Mouse (Mus musculus): ENCODE measurements around the gene Smchd1. TPM values are rescaled to one million over a fixed set of nuclear protein-coding genes. Genes with fewer than 3 reads are reported as not detected.

Gene Smchd1
- polyA plus RNA-seq (2012; rRNA removed), result 26.8 and 27.6 TPM in 2 replicates

DNA sequence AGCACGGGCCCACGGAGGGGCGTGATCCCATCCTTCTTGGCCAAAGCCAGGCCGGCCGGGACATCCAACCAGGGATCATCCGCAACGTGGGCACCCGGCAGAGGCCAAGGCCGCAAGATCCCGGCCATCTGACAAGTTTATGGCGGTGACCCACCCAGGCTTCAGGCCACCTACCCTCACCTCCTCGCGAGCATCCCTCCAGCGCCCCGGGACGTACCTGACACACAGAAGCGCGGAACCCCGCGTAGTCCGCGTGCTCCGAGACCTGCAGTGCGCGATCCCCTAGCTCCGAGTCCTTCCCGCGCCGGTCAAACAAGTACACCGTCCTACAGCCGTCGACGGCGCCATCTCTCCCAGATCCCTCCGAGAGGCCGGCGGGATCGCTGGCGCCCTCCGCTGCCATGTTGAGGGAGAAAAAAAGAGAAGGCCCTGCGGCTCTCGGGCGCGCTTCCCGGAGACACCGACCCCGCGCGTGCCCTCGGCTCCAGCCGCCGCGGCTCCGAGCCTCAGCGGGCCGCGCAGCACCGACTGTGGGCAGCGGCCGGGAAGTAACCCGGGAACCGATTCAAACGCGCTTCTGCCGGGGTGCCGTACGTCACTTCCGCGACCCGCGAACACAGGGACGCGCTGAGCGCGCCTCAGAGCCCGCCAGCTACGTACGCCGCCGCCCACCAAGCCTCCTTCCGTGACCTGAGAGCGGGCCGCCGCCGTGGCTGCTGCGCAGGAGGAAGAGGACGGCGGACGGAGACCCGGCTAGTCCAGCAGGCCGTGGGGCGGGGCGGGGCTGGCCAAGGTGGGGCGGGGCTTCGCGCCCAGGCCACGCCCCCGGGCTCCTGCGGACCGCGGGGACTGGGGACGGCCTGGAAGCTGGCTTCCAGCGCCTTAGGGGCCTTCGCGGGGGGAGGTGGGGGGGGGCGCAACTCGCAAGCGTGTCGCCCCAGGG is at the start of gene Smchd1:
Gene Smchd1, minus strand, starts transcription at position 582 of the 943 bp plus-strand sequence.
- peak; percentile 89 to 94 for DNase-seq (ENCODE audit: extremely low spot score in 1 of 2, low spot score in 1 of 2)

DNA sequence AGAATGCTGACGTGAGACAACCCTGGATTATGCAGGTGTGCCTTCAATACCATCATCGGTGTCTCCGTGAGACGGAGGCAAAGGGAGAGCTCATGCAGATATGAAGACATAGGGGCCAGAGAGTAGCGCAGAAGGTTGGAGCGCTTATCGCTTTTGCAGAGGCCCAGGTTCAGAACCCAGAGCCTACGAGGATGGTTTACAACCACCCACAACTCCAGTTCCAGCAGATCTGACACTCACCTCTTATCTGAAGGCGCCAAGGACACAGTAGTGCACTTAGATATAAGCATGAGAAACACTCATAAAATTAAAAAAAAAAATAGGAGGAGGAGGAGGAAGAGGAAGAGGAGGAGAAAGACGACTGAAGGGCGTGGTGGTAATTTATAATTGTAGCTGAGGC is 35.2 kb upstream of the Smchd1 start:
- no peak for DNase-seq (ENCODE audit: extremely low spot score in 1 of 2, low spot score in 1 of 2)

GRCm38 (mm10) chr17:71506832-71507231 is 31.7 kb upstream of the Smchd1 start:
- DNase-seq (ENCODE audit: extremely low spot score in 1 of 2, low spot score in 1 of 2), result no peak

- DNase-seq (ENCODE audit: extremely low spot score in 1 of 2, low spot score in 1 of 2), result no peak
These were observed 20.6 kb upstream of the Smchd1 start for GRCm38 (mm10) chr17:71495784-71496183.

GRCm38 (mm10) chr17:71491332-71491686 is 16.2 kb upstream of the Smchd1 start:
- no peak for DNase-seq (ENCODE audit: extremely low spot score in 1 of 2, low spot score in 1 of 2)

- DNase-seq (ENCODE audit: extremely low spot score in 1 of 2, low spot score in 1 of 2), result no peak
These were observed 15.7 kb upstream of the Smchd1 start for GRCm38 (mm10) chr17:71490666-71491331.

DNA sequence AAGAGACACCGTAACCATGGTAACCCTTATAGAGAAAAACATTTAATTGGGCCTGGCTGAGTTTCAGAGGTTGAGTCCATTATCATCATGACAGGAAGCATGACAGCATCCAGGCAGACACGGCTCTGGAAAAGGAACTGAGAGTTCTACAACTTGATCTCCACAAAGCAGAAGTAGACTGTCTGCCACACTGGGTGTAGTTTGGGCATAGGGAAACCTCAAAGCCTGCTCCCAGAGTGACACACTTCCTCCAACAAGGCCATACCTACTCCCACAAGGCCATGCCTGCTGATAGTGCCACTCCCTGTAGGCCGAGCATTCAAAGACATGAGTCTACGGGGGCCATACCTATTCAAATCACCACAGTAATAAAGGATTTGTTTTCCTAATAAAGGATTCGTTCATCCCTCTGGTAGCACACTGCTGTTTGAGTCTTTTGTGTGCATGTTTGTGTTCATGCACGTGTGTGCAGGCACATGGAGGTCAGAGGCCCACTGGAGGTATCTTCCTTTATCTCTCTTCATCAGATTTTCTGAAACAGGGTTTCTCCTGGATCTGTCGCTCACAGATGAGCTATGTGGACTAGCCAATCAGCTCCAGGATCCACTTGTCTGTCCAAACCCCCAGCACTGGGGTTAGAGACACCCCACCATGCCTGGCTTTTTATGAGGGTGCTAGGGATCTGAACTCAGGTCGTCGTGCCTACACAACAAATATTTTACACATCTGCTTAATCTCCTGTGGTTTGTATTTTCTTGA is 14.7 kb upstream of the Smchd1 start:
- DNase-seq (ENCODE audit: extremely low spot score in 1 of 2, low spot score in 1 of 2), result no peak

DNA sequence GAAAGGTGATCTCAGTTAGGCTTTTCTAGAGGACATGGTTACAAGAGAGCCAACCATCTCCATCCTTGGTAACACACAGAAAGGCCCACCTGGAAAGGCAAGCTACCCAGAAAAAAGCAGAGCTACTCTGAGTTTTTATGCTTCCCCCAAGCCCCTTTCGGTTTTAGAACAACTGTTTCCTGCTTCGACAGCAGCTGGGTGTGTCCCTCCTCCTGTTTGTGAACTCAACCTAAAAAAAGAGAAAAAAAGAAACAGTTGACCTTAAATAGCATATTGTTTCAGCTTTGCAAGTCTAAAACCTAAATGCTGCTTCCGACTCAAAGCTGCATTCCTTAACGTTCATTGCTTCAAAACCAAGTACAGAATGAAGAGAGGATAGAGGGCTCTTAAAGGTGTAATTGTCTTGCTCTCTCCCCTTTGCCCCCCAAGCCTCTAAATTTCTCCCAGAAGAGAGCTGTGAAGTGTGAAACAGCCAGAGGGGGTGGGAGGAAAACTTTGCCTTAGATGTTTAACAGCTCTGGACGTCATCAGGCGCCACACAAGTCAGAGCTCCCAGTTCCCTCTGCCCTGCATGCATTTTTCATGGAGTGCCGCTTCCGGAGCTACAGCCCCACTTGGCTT is 11.2 kb upstream of the Smchd1 start:
- DNase-seq (ENCODE audit: extremely low spot score in 1 of 2, low spot score in 1 of 2), result no peak

- DNase-seq (ENCODE audit: extremely low spot score in 1 of 2, low spot score in 1 of 2), result no peak
These were observed 10.7 kb upstream of the Smchd1 start for GRCm38 (mm10) chr17:71485791-71486230.

- DNase-seq (ENCODE audit: extremely low spot score in 1 of 2, low spot score in 1 of 2), result no peak
These were observed 9.6 kb upstream of the Smchd1 start for GRCm38 (mm10) chr17:71484711-71485110.

- DNase-seq (ENCODE audit: extremely low spot score in 1 of 2, low spot score in 1 of 2), result no peak
These were observed 8.4 kb upstream of the Smchd1 start for GRCm38 (mm10) chr17:71483418-71484060.

DNA sequence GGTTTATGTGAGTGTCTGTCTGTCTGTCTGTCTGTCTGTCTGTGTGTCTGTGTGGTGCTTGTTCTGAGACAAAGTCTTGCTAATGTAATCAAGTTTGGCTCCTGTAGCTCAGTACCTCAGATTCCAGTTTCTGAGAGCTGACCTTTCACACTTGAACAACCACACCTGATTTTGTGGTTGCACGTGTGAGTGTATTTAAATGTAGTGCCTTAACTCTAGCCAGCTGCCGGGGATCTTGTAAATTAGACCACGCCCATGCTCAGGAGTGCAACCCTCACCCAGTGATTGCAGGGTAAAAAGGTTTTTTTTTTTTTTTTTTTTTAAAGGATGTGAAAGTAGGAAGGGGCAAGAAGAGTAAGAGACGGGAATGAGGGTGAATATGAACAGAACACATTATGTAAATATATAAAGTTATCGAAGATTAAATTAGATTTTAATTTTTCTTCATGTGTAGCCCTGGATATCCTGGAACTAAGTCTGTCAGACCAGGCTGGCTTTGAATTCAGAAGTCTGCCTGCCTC is 4.3 kb upstream of the Smchd1 start:
- DNase-seq (ENCODE audit: extremely low spot score in 1 of 2, low spot score in 1 of 2), result no peak

DNA sequence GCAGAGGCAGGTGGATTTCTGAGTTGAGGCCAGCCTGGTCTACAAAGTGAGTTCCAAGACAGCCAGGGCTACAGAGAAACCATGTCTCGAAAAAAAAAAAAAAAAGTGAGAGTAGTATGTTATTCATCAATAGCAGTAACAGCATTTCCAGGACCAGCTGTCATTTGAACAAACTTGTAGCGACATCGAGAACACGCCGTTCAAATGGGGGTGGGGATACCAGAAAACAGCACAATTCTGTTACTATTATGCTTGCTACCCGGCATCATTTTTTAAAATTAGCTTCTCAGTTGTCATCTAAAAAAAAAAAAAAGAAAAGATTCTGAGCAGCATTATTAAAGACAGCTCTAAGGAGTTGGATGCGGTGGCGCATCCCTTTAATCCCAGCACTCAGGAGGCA is 2.3 kb upstream of the Smchd1 start:
- DNase-seq (ENCODE audit: extremely low spot score in 1 of 2, low spot score in 1 of 2), result no peak

GRCm38 (mm10) chr17:71476346-71477020 is 1.3 kb upstream of the Smchd1 start:
- DNase-seq (ENCODE audit: extremely low spot score in 1 of 2, low spot score in 1 of 2), result no peak

- DNase-seq (ENCODE audit: extremely low spot score in 1 of 2, low spot score in 1 of 2), result peak; percentile 48 to 77
These were observed 554 bp upstream of the Smchd1 start for GRCm38 (mm10) chr17:71475705-71476089.

DNA sequence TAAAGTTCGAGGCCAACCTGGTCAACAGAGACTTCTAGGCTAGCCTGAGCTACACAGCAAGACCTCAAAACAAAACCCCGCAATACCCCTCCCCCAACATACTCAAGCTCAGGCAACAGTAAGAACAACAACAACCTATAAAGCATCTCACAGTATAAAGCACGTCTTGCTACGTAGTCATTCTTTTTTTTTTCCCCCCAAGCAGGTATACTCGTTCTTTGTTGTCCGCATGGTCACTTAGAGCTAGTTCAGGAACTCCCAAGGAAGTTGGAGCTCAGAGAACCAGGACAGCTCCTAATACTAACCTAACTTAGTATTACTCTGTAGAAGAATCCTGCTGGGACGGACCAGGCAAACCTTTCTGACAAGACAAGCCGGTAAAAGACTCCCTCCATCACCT is 1.0 kb downstream of the Smchd1 start:
- no peak for DNase-seq (ENCODE audit: extremely low spot score in 1 of 2, low spot score in 1 of 2)

DNA sequence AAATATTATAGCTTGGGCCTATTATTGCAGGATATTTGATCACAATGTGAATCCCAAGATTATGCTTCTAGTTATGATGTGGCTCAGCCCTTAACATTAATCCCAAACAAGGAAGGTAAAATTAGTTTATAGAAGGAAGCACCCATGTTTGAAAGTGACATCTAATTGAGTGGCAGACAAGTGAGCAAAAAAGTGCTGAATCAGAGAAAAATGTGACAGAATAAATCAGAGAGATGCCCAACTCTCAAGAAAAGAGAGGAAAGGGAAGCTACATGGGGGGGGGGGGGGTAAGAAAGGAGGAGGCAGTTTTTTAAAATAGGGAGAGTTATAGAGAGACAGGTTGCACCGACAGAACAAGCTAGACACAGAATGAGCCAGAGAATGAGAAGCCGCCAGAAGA is 3.9 kb downstream of the Smchd1 start:
- no peak for DNase-seq (ENCODE audit: extremely low spot score in 1 of 2, low spot score in 1 of 2)

GRCm38 (mm10) chr17:71460312-71460711 is 14.8 kb downstream of the Smchd1 start:
- no peak for DNase-seq (ENCODE audit: extremely low spot score in 1 of 2, low spot score in 1 of 2)

DNA sequence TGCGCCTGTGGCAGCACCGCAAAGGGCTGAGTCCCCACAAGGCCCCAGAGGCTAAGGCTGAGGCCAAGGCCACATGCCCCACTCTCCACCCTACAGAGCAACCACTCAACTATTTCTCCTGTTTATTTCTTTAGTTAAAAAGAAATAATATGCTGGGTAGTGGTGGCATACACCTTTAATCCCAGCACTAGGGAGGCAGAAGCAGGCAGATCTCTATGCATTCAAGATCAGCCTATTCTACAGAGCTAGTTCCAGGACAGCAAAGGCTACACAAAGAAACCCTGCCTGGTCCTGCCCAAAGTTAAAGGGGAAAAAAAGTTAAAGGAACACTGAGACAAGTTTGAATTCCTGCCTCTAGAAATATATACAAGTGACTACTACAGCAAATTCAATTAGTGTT is 15.3 kb downstream of the Smchd1 start, which contains the start of gene Gm4707:
Gene Gm4707, minus strand, starts transcription at position 101 of the 400 bp plus-strand sequence.
- DNase-seq (ENCODE audit: extremely low spot score in 1 of 2, low spot score in 1 of 2), result no peak

All from frontal cortex, adult 2 months (tissue).